Mouse (Mus musculus) liver, embryonic 11.5 days (tissue): ENCODE measurements at regions not wholly inside any gene's neighbourhood (a gene's known extent, or its start where the extent isn't known, plus 50 kb on each side); places are given as distances from the start of the nearest gene placed in this dataset.

Experiments used
- ATAC-seq: fragments of 200-750 bp; cut with Nextera tagmentation; replicated peaks from 2 replicates; pipeline ENCODE4 v1.8.0; 2017; ENCODE audit warnings: moderate number of reproducible peaks, mild to moderate bottlenecking, moderate TSS enrichment, moderate library complexity; ENCODE audit not compliant: low FRiP score
- DNase-seq: peaks from one replicate; pipeline ENCODE4 v3.0.0-alpha.2; 2017; ENCODE audit warnings: low spot score
- H3K27ac ChIP-seq: fragments of 300-500 bp; sonication (generic); 2 replicates; pipeline ENCODE4 v1.5.1; 2014; ENCODE audit warnings: mild to moderate bottlenecking, low read depth, low read length, control low read depth
- H3K27me3 ChIP-seq: fragments of 300-500 bp; sonication (generic); replicated peaks from 2 replicates; pipeline ENCODE4 v1.6.1; 2014; ENCODE audit warnings: low read length, mixed read lengths; ENCODE audit not compliant: control insufficient read depth, insufficient read depth
- H3K36me3 ChIP-seq: fragments of 300-500 bp; sonication (generic); 2 replicates; pipeline ENCODE4 v1.6.1; 2014; ENCODE audit warnings: mild to moderate bottlenecking, low read length, moderate library complexity, mixed read lengths; ENCODE audit not compliant: control insufficient read depth, insufficient read depth
- H3K4me1 ChIP-seq: fragments of 300-500 bp; sonication (generic); replicated peaks from 2 replicates; pipeline ENCODE4 v1.6.1; 2014; ENCODE audit warnings: low read length, mixed read lengths; ENCODE audit not compliant: control insufficient read depth, insufficient read depth
- H3K4me2 ChIP-seq: fragments of 300-500 bp; sonication (generic); 2 replicates; pipeline ENCODE4 v1.6.1; 2014; ENCODE audit warnings: mild to moderate bottlenecking, control low read depth, moderate library complexity
- H3K4me3 ChIP-seq: fragments of 300-500 bp; sonication (generic); 2 replicates; pipeline ENCODE4 v1.5.1; 2014; ENCODE audit warnings: low read depth, low read length, control low read depth
- H3K9ac ChIP-seq: fragments of 300-500 bp; sonication (generic); 2 replicates; pipeline ENCODE4 v1.6.1; 2014; ENCODE audit warnings: low read depth, low read length, control low read depth
- H3K9me3 ChIP-seq: fragments of 300-500 bp; sonication (generic); 2 replicates; pipeline ENCODE4 v1.6.1; 2016; ENCODE audit warnings: low read length, inconsistent platforms, mixed read lengths; ENCODE audit not compliant: control insufficient read depth
- WGBS: fragments of 180-500 bp; shearing (Covaris S2); extraction: QIAGEN DNeasy Blood & Tissue Kit; methylation state at CpG from one replicate; pipeline ENCODE4 v1.1.7; 2014; 5-methylcytosine and 5-hydroxymethylcytosine counted together

- Histone ChIP-seq H3K4me1 (peaks cover 4% of the 10 kb centered on the region; the same call in 1 of the 2 replicates), H3K4me3 (no peak overlapping the region), H3K36me3 (no peaks in the 10 kb centered on the region), H3K9ac (no peak overlapping the region), H3K9me3 (no peaks in the 10 kb centered on the region), H3K27me3 (no peaks in the 10 kb centered on the region), H3K27ac (no peak overlapping the region), H3K4me2 (no peak overlapping the region)
- DNase-seq (no peak), ATAC-seq (no peak)
- WGBS: 68% methylated on average over 23 of the region's 23 CpGs
These were observed 68.1 kb upstream of the Nkx1-1 start for GRCm38 (mm10) chr5:33501735-33502495.

- WGBS: 41% methylated on average over 7 of the region's 7 CpGs
- Histone ChIP-seq H3K27ac (no peak overlapping the region), H3K4me2 (no peak overlapping the region), H3K4me3 (no peak overlapping the region), H3K36me3 (no peaks in the 10 kb centered on the region), H3K4me1 (peaks cover 4% of the 10 kb centered on the region; the same call in 1 of the 2 replicates), H3K9ac (no peak overlapping the region), H3K9me3 (no peaks in the 10 kb centered on the region), H3K27me3 (no peaks in the 10 kb centered on the region)
- ATAC-seq (no peak), DNase-seq (no peak)
These were observed 67.4 kb upstream of the Nkx1-1 start for GRCm38 (mm10) chr5:33501211-33501610.

- H3K4me2 ChIP-seq: no peak overlapping the region
- ATAC-seq: peak; percentile 36; the same call in 1 of the 2 replicates
These were observed 62.2 kb upstream of the Nkx1-1 start for GRCm38 (mm10) chr5:33495900-33496529.

GRCm38 (mm10) chr5:33495276-33495675 lies 61.5 kb upstream of the Nkx1-1 start:
- H3K9me3 ChIP-seq: no peaks in the 10 kb centered on the region
- H3K27me3 ChIP-seq: no peaks in the 10 kb centered on the region
- no peak for ATAC-seq

More at GRCm38 (mm10) chr5:33495900-33496529, 62.2 kb upstream of the Nkx1-1 start:
- Histone ChIP-seq H3K9me3 (no peaks in the 10 kb centered on the region), H3K4me3 (no peak overlapping the region), H3K4me1 (no peaks in the 10 kb centered on the region), H3K27ac (no peak overlapping the region), H3K36me3 (no peaks in the 10 kb centered on the region), H3K27me3 (no peaks in the 10 kb centered on the region), H3K9ac (no peak overlapping the region)
- DNase-seq: peak; percentile 67
- WGBS: 35% methylated on average over 6 of the region's 6 CpGs

GRCm38 (mm10) chr5:33492604-33493315 lies 59.0 kb upstream of the Nkx1-1 start:
- peaks cover 6% of the 10 kb centered on the region; the same call in 1 of the 2 replicates for H3K27me3 ChIP-seq
- H3K4me2 ChIP-seq: no peak overlapping the region
- no peaks in the 10 kb centered on the region for H3K9me3 ChIP-seq
- H3K4me1 ChIP-seq: no peaks in the 10 kb centered on the region
- no peak overlapping the region for H3K9ac ChIP-seq
- H3K4me3 ChIP-seq: no peak overlapping the region
- no peak overlapping the region for H3K27ac ChIP-seq
- H3K36me3 ChIP-seq: no peaks in the 10 kb centered on the region
- ATAC-seq: no peak
- 83% methylated on average over 11 of the region's 11 CpGs for WGBS
- DNase-seq: no peak

More at GRCm38 (mm10) chr5:33495276-33495675, 61.5 kb upstream of the Nkx1-1 start:
- Histone ChIP-seq H3K36me3 (no peaks in the 10 kb centered on the region), H3K4me3 (no peak overlapping the region), H3K4me1 (no peaks in the 10 kb centered on the region), H3K9ac (no peak overlapping the region), H3K27ac (no peak overlapping the region), H3K4me2 (no peak overlapping the region)
- no peak for DNase-seq
- 64% methylated on average over 6 of the region's 6 CpGs for WGBS

GRCm38 (mm10) chr5:33489286-33489685 lies 55.5 kb upstream of the Nkx1-1 start:
- H3K9ac ChIP-seq: no peak overlapping the region
- H3K27me3 ChIP-seq: peaks cover 10% of the 10 kb centered on the region; the same call in 1 of the 2 replicates
- H3K27ac ChIP-seq: no peak overlapping the region
- H3K4me3 ChIP-seq: no peak overlapping the region
- DNase-seq: no peak
- no peaks in the 10 kb centered on the region for H3K9me3 ChIP-seq
- no peak overlapping the region for H3K4me2 ChIP-seq
- ATAC-seq: no peak
- no peaks in the 10 kb centered on the region for H3K4me1 ChIP-seq
- 70% methylated on average over 6 of the region's 6 CpGs for WGBS
- no peaks in the 10 kb centered on the region for H3K36me3 ChIP-seq

- Histone ChIP-seq H3K27ac (no peak overlapping the region), H3K9ac (no peak overlapping the region), H3K9me3 (no peaks in the 10 kb centered on the region), H3K27me3 (peaks cover 10% of the 10 kb centered on the region; the same call in 1 of the 2 replicates), H3K4me1 (no peaks in the 10 kb centered on the region), H3K4me2 (no peak overlapping the region), H3K4me3 (no peak overlapping the region), H3K36me3 (no peaks in the 10 kb centered on the region)
- WGBS: 20% methylated on average over 9 of the region's 9 CpGs
- DNase-seq (no peak), ATAC-seq (no peak)
These were observed 54.4 kb upstream of the Nkx1-1 start for GRCm38 (mm10) chr5:33488152-33488561.

GRCm38 (mm10) chr5:33485765-33486164 lies 52.0 kb upstream of the Nkx1-1 start:
- WGBS: 52% methylated on average over 15 of the region's 15 CpGs
- ATAC-seq (no peak), DNase-seq (no peak)
- peaks cover 10% of the 10 kb centered on the region for H3K27me3 ChIP-seq
- no peak overlapping the region for H3K4me2 ChIP-seq
- H3K9me3 ChIP-seq: no peaks in the 10 kb centered on the region
- H3K4me1 ChIP-seq: no peaks in the 10 kb centered on the region
- H3K36me3 ChIP-seq: no peaks in the 10 kb centered on the region
- no peak overlapping the region for H3K9ac ChIP-seq
- H3K4me3 ChIP-seq: no peak overlapping the region
- H3K27ac ChIP-seq: no peak overlapping the region
